Mouse (Mus musculus) skeletal muscle tissue, postnatal 0 days (tissue): ENCODE data around the gene Cers6. TPM values are rescaled to one million over a fixed set of nuclear protein-coding genes. Genes with fewer than 3 reads are reported as not detected.

Source experiments
- polyA plus RNA-seq: library from polyadenylated mRNA; unstranded; fragments of >200 nt; fragmentation: Nextera tagmentation; extraction: Ambion mirVana; gene quantifications from 2 replicates; pipeline ENCODE4 v1.2.1, GENCODE M21; 2015

Cers6 gene
- 3.3 and 3.8 TPM in 2 replicates for polyA plus RNA-seq

DNA sequence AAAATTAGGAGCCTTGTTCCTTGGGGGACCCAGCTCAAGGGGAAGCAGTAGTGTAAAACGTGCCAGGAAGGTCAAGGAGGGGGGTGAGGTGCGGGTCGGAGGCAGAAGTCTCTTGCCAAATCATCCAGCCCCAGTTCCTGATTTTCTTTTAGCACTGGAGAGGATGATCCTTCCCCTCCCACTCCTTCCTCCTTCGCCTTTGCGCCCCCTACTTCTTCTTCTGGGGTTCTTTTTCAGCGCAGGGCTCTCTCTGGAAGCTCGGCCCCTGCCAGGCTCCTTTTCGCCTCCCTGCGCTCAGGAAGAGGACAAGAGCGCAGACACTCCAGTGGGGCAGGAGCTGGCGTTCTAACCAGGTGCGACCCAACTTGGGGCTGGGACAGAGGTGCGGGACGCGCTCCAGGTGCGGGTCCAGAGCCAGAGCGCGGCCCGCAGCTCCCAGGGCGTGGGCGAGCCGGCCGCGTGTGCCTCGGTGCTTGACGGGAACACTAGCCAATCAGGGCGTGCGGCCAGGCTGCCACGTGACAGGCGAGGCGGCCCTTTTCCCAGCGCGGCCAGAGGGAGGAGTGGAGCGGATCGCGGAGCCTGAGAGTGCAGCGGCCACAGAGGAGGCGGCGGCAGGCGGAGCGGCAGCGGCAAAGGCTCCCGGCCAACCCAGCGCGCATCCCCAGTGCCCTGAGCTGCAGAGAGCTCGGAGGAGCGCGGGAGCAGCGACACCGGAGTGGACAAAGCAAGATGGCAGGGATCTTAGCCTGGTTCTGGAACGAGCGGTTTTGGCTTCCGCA is at the start of gene Cers6:
TSS of gene Cers6 (plus strand) at position 538 of the 782 bp plus-strand sequence.

DNA sequence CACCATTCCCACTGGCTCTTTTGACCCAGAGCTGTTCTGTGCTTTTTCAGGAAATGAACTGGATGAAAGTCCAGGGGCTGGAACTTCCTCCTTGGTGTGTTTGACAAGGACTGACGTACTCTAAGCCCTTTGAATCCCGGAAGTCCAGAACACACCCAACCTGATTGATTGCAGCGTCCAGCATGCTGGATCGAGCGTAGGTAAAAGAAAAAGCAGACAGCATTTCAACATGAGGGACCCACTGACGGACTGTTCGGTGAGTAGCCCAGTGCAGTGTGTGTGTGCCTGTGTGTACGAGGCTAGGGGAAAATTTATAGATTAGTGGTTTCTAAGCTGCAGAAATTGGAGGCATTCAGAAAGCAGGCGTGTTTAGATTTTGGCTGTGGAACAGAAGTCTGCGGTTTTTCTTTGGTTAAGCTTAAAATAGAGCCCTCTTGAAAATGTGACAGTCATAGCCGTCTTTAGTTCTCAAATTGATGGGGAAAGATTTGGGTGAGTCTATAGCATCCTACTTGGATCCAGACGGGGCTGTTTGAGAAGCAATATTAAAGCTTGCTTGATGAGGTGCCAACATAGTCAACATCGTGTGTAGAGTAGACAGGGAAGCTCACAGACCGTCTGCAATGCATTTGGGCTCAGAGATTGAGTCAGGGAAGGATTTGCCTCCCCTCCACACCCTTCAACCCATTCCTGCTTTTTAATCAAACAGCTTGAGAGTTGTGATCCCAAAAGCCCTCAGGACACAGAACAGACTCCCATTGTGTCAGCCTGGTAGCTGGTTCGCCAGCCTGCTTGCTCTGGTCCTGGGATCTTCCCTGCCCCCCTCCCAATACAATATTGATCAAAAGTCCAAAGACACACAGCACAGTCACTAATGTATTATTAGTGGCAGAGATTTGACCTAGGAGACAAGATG is 274.7 kb downstream of the Cers6 start, which contains the start of gene Nostrin:
TSS of gene Nostrin (plus strand) at position 140 of the 916 bp plus-strand sequence.

Other genes starting within 250 kb of the Cers6 start
- not detected in 2 replicates for gene 4932414N04Rik, start 205.0 kb upstream of the Cers6 start, polyA plus RNA-seq